Mouse (Mus musculus) G1E (cell line): ENCODE measurements around the gene Sult1b1. TPM values are rescaled to one million over a fixed set of nuclear protein-coding genes. Genes with fewer than 3 reads are reported as not detected.

Experiments used
- ATAC-seq: 2 replicates; pipeline ENCODE4 v1.8.0; 2016; ENCODE audit warnings: mild to moderate bottlenecking; ENCODE audit not compliant: insufficient number of reproducible peaks, poor library complexity, low FRiP score, severe bottlenecking; ENCODE audit errors: extremely low read depth
- DNase-seq: peaks from one replicate; pipeline ENCODE4 v3.0.0; 2012; ENCODE audit warnings: low spot score
- H3K27me3 ChIP-seq: 2 replicates; pipeline ENCODE4 v1.6.1; 2012; ENCODE audit warnings: mild to moderate bottlenecking, low read length, inconsistent platforms; ENCODE audit not compliant: insufficient read depth
- H3K36me3 ChIP-seq: replicated peaks from 2 replicates; pipeline ENCODE3; 2012; ENCODE audit warnings: mild to moderate bottlenecking, inconsistent platforms
- H3K4me1 ChIP-seq: 2 replicates; pipeline ENCODE4 v1.6.1; 2012; ENCODE audit warnings: low read depth, low read length, inconsistent platforms, mixed read lengths; ENCODE audit not compliant: insufficient read depth
- H3K4me3 ChIP-seq: 2 replicates; pipeline ENCODE4 v1.5.1; 2012; ENCODE audit warnings: low read depth, mild to moderate bottlenecking, inconsistent platforms, low read length, moderate library complexity, mixed read lengths
- H3K9me3 ChIP-seq: replicated peaks from 2 replicates; pipeline ENCODE4 v1.6.1; 2012; ENCODE audit warnings: inconsistent platforms
- GATA2 ChIP-seq: IDR thresholded peaks from 2 replicates; pipeline ENCODE4 v1.6.1; 2012; ENCODE audit warnings: low read depth, low read length, inconsistent platforms, borderline replicate concordance
- polyA plus RNA-seq: library from polyadenylated mRNA; stranded (reverse); fragments of >175 nt; gene quantifications from 2 replicates; pipeline ENCODE4 v1.2.3, GENCODE M21; 2012
- total RNA-seq, 2 experiments: library from RNA; stranded (forward) in 1 of 2; stranded (reverse) in 1 of 2; fragments of 200-1000 nt in 1 of 2; fragments of >200 nt in 1 of 2; fragmentation: Nextera tagmentation in 1 of 2; gene quantifications; 2 replicates each; pipeline ENCODE4 v1.2.3; 2014 to 2017

Gene Sult1b1
- total and polyA plus RNA-seq, 3 experiments: 0.05 TPM; not detected in 2

DNA sequence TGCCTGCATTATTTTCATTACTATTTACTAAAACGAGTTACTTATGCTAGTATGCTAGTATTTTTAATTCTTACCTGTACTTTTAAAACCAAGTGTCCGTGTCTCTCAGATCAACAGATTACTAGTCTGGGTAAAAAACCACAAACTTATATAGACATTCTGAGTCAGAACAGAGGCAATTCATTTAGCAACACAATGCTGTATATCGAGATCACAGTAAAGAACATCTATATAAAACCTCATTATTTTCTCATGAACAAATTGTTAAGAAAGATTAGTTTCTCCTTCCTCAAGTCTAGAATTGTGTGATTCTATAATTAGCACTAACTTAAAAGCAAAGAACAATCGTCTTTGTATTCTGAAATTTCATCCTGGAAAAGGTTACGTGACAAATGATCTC lies 55.8 kb downstream of the Sult1b1 start, which contains the start of gene Ugt2a2:
Ugt2a2 (minus strand) TSS at position 101 of the 400 bp plus-strand sequence.
- no peak for ATAC-seq

More for the DNA sequence above, 55.8 kb downstream of the Sult1b1 start, which contains the start of gene Ugt2a2:
- no peak for TF ChIP-seq GATA2
- Histone ChIP-seq H3K27me3 (no peaks in the 10 kb centered on the region), H3K36me3 (no peaks in the 10 kb centered on the region), H3K4me3 (no peak within 1 kb of the TSS), H3K9me3 (no peaks in the 10 kb centered on the region; the same call in 1 of the 2 replicates), H3K4me1 (no peaks in the 10 kb centered on the region)
- no peak for DNase-seq

Other genes with a start within 250 kb of the Sult1b1 start
- gene Ugt2a3, start 201.0 kb downstream of the Sult1b1 start, total RNA-seq (2014; fragmentation: Nextera tagmentation): not detected in 2 replicates
- 0.05 and 0.12 TPM in 2 replicates for gene Ugt2a3, start 201.0 kb downstream of the Sult1b1 start, total RNA-seq (2017)
- gene Ugt2a3, start 201.0 kb downstream of the Sult1b1 start, polyA plus RNA-seq: not detected in 2 replicates
- gene Ugt2b38, start 114.0 kb downstream of the Sult1b1 start, total RNA-seq (2014; fragmentation: Nextera tagmentation): not detected in 2 replicates
- not detected in 2 replicates for gene Ugt2b38, start 114.0 kb downstream of the Sult1b1 start, total RNA-seq (2017)
- gene Ugt2b38, start 114.0 kb downstream of the Sult1b1 start, polyA plus RNA-seq: not detected in 2 replicates
- not detected in 2 replicates for gene Ugt2a2, start 55.9 kb downstream of the Sult1b1 start, total RNA-seq (2014; fragmentation: Nextera tagmentation)
- not detected in 2 replicates for gene Ugt2a2, start 55.9 kb downstream of the Sult1b1 start, total RNA-seq (2017)
- gene Ugt2a2, start 55.9 kb downstream of the Sult1b1 start, polyA plus RNA-seq: not detected in 2 replicates
- not detected in 2 replicates for gene Gm43638, start 51.4 kb downstream of the Sult1b1 start, total RNA-seq (2014; fragmentation: Nextera tagmentation)
- not detected in 2 replicates for gene Gm43638, start 51.4 kb downstream of the Sult1b1 start, total RNA-seq (2017)
- not detected in 2 replicates for gene Gm43638, start 51.4 kb downstream of the Sult1b1 start, polyA plus RNA-seq
- gene Ugt2a1, start 47.3 kb downstream of the Sult1b1 start, total RNA-seq (2014; fragmentation: Nextera tagmentation): not detected in 2 replicates
- gene Ugt2a1, start 47.3 kb downstream of the Sult1b1 start, total RNA-seq (2017): not detected in 2 replicates
- gene Ugt2a1, start 47.3 kb downstream of the Sult1b1 start, polyA plus RNA-seq: not detected in 2 replicates
- gene Sult1d1, start 30.8 kb upstream of the Sult1b1 start, total RNA-seq (2014; fragmentation: Nextera tagmentation): not detected in 2 replicates
- 0.11 TPM in 1 of 2 replicates, not detected in the other for gene Sult1d1, start 30.8 kb upstream of the Sult1b1 start, total RNA-seq (2017)
- not detected in 2 replicates for gene Sult1d1, start 30.8 kb upstream of the Sult1b1 start, polyA plus RNA-seq
- not detected in 2 replicates for gene Sult1e1, start 53.4 kb upstream of the Sult1b1 start, total RNA-seq (2014; fragmentation: Nextera tagmentation)
- gene Sult1e1, start 53.4 kb upstream of the Sult1b1 start, total RNA-seq (2017): not detected in 2 replicates
- gene Sult1e1, start 53.4 kb upstream of the Sult1b1 start, polyA plus RNA-seq: not detected in 2 replicates
- not detected in 2 replicates for gene Csn1s1, start 128.0 kb upstream of the Sult1b1 start, total RNA-seq (2014; fragmentation: Nextera tagmentation)
- gene Csn1s1, start 128.0 kb upstream of the Sult1b1 start, total RNA-seq (2017): 0.23 TPM in 1 of 2 replicates, not detected in the other
- not detected in 2 replicates for gene Csn1s1, start 128.0 kb upstream of the Sult1b1 start, polyA plus RNA-seq
- gene Csn2, start 161.4 kb upstream of the Sult1b1 start, total RNA-seq (2014; fragmentation: Nextera tagmentation): not detected in 2 replicates
- 0.16 TPM in 1 of 2 replicates, not detected in the other for gene Csn2, start 161.4 kb upstream of the Sult1b1 start, total RNA-seq (2017)
- gene Csn2, start 161.4 kb upstream of the Sult1b1 start, polyA plus RNA-seq: not detected in 2 replicates
- not detected in 2 replicates for gene Csn1s2a, start 236.4 kb upstream of the Sult1b1 start, total RNA-seq (2014; fragmentation: Nextera tagmentation)
- 0.29 and 0.38 TPM in 2 replicates for gene Csn1s2a, start 236.4 kb upstream of the Sult1b1 start, total RNA-seq (2017)
- not detected in 2 replicates for gene Csn1s2a, start 236.4 kb upstream of the Sult1b1 start, polyA plus RNA-seq